Mouse (Mus musculus) kidney, adult 2 months (tissue): ENCODE data around the gene Acot3. TPM values are rescaled to one million over a fixed set of nuclear protein-coding genes. Genes with fewer than 3 reads are reported as not detected.
"Not testable (repeated sequence)": the region's sequence is repeated elsewhere in the genome, so short reads cannot be mapped to it uniquely, and the experiment has no call there.

Experiments
- DNase-seq: peaks from one replicate; pipeline ENCODE4 v3.0.0; 2021
- H3K27ac ChIP-seq: fragments of 200-500 bp; 2 replicates; pipeline ENCODE4 v1.5.1; 2012; ENCODE audit warnings: low read depth, low read length, control low read depth, inconsistent platforms; ENCODE audit not compliant: insufficient read depth
- H3K27me3 ChIP-seq: fragments of 200-500 bp; replicated peaks from 2 replicates; pipeline ENCODE4 v1.6.1; 2012; ENCODE audit warnings: mild to moderate bottlenecking, moderate library complexity, low read length, inconsistent platforms; ENCODE audit not compliant: control insufficient read depth, insufficient read depth
- H3K36me3 ChIP-seq: fragments of 200-500 bp; 2 replicates; pipeline ENCODE4 v1.6.1; 2012; ENCODE audit warnings: mild to moderate bottlenecking, moderate library complexity, low read length, inconsistent platforms; ENCODE audit not compliant: control insufficient read depth, insufficient read depth
- H3K4me1 ChIP-seq: fragments of 200-500 bp; 2 replicates; pipeline ENCODE4 v1.6.1; 2011; ENCODE audit warnings: low read length; ENCODE audit not compliant: control insufficient read depth, insufficient read depth
- H3K4me3 ChIP-seq: fragments of 200-500 bp; 2 replicates; pipeline ENCODE4 v1.5.1; 2011; ENCODE audit warnings: mild to moderate bottlenecking, low read depth, low read length, control low read depth; ENCODE audit not compliant: insufficient read depth
- CTCF ChIP-seq: fragments of 200-500 bp; conservative IDR thresholded peaks from 2 replicates; pipeline ENCODE4 v1.5.1; 2011; ENCODE audit warnings: low read depth, mild to moderate bottlenecking, control low read depth, low read length, moderate library complexity, mixed read lengths; ENCODE audit not compliant: insufficient read depth, insufficient read length
- POLR2A ChIP-seq: fragments of 200-500 bp; IDR thresholded peaks from one replicate; pipeline ENCODE4 v1.6.1; 2011; ENCODE audit warnings: low read depth, low read length, control low read depth
- WGBS: fragments of 180-500 bp; shearing (Covaris S2); methylation state at CpG from one replicate; pipeline ENCODE4 v1.1.7; 2018; 5-methylcytosine and 5-hydroxymethylcytosine counted together
- polyA plus RNA-seq: library from polyadenylated mRNA; depleted of rRNA; stranded (reverse); fragments of >200 nt; gene quantifications from 2 replicates; pipeline ENCODE4 v1.2.3, GENCODE M21; 2012

Acot3 gene
- polyA plus RNA-seq, 1 experiment: 30.7 TPM

GRCm38 (mm10) chr12:84071696-84072095 is 19.8 kb downstream of the Acot3 start:
- Histone ChIP-seq H3K27me3 (no peaks in the 10 kb centered on the region; the same call in 1 of the 2 replicates), H3K36me3 (no peaks in the 10 kb centered on the region), H3K27ac (no peak overlapping the region), H3K4me1 (0 out of 2 replicates have a peak, but pooled peaks cover 4% of the 10 kb centered on the region), H3K4me3 (no peak overlapping the region)
- no peak for DNase-seq
- TF ChIP-seq POLR2A (no peak), CTCF (no peak)
- WGBS: 74% methylated on average over 2 of the region's 2 CpGs

GRCm38 (mm10) chr12:84077371-84077990 is 25.5 kb downstream of the Acot3 start:
- Histone ChIP-seq H3K27ac (no peak overlapping the region), H3K4me3 (no peak overlapping the region), H3K4me1 (no peaks in the 10 kb centered on the region), H3K27me3 (no peaks in the 10 kb centered on the region), H3K36me3 (no peaks in the 10 kb centered on the region)
- WGBS: 94% methylated on average over 4 of the region's 4 CpGs
- no peak for DNase-seq
- no peak for TF ChIP-seq POLR2A
- TF ChIP-seq CTCF: no peak

GRCm38 (mm10) chr12:84083842-84084241 is 31.9 kb downstream of the Acot3 start:
- H3K27ac ChIP-seq: no peak overlapping the region
- no peak for DNase-seq
- no peaks in the 10 kb centered on the region for H3K36me3 ChIP-seq
- TF ChIP-seq CTCF: no peak
- no peak for TF ChIP-seq POLR2A
- no peaks in the 10 kb centered on the region for H3K4me1 ChIP-seq
- H3K4me3 ChIP-seq: no peak overlapping the region
- WGBS: 83% methylated on average over 2 of the region's 2 CpGs
- H3K27me3 ChIP-seq: no peaks in the 10 kb centered on the region

GRCm38 (mm10) chr12:84084581-84084980 is 32.6 kb downstream of the Acot3 start:
- TF ChIP-seq POLR2A (no peak), CTCF (no peak)
- DNase-seq: no peak
- Histone ChIP-seq H3K27ac (no peak overlapping the region), H3K36me3 (no peaks in the 10 kb centered on the region), H3K4me1 (no peaks in the 10 kb centered on the region), H3K4me3 (no peak overlapping the region), H3K27me3 (no peaks in the 10 kb centered on the region)
- WGBS: 81% methylated on average over 4 of the region's 4 CpGs

- H3K27ac ChIP-seq, H3K36me3 ChIP-seq, H3K4me3 ChIP-seq, H3K4me1 ChIP-seq, H3K27me3 ChIP-seq: not testable (repeated sequence)
- DNase-seq: peak; percentile 57
- WGBS: 63% methylated on average over 5 of the region's 5 CpGs
Observed at GRCm38 (mm10) chr12:84094666-84095065, 42.7 kb downstream of the Acot3 start.

GRCm38 (mm10) chr12:84099605-84100004 is 47.7 kb downstream of the Acot3 start:
- H3K4me3 ChIP-seq: no peak overlapping the region
- H3K4me1 ChIP-seq: no peaks in the 10 kb centered on the region; the same call in 1 of the 2 replicates
- DNase-seq: no peak
- TF ChIP-seq POLR2A (no peak), CTCF (no peak)
- no peaks in the 10 kb centered on the region for H3K27me3 ChIP-seq
- no peak overlapping the region; the same call in 1 of the 2 replicates for H3K27ac ChIP-seq
- H3K36me3 ChIP-seq: no peaks in the 10 kb centered on the region
- WGBS: 97% methylated on average over 2 of the region's 2 CpGs

GRCm38 (mm10) chr12:84100071-84100470 is 48.1 kb downstream of the Acot3 start:
- Histone ChIP-seq H3K4me1 (no peaks in the 10 kb centered on the region; the same call in 1 of the 2 replicates), H3K27ac (no peak overlapping the region), H3K27me3 (no peaks in the 10 kb centered on the region), H3K36me3 (no peaks in the 10 kb centered on the region), H3K4me3 (no peak overlapping the region)
- 42% methylated on average over 1 of the region's 1 CpGs for WGBS
- DNase-seq: no peak
- TF ChIP-seq CTCF (no peak), POLR2A (no peak)

- not testable (repeated sequence) for H3K36me3 ChIP-seq, H3K4me1 ChIP-seq, H3K27me3 ChIP-seq, H3K27ac ChIP-seq
- H3K4me3 ChIP-seq: peak within 1 kb of the TSS; percentile 45
- DNase-seq: peak; percentile 68
- 1% methylated on average over 80 of the region's 80 CpGs for WGBS
Observed at GRCm38 (mm10) chr12:84100604-84101492, 48.9 kb downstream of the Acot3 start, which contains the start of gene Acot6. TSS of gene Acot6 (plus strand) at chr12:84100654.
